Mouse (Mus musculus): ENCODE results near the gene Tsacc. TPM values are rescaled to one million over a fixed set of nuclear protein-coding genes. Genes with fewer than 3 reads are reported as not detected.

Tsacc gene
- 1 to 10 TPM; 2.0 to 4.0 TPM for total RNA-seq (2023)

GRCm38 (mm10) chr3:88296561-88297318 lies at the start of gene Tsacc, which contains the start of gene Cct3:
Gene Tsacc, minus strand, starts transcription at chr3:88296999.
Gene Cct3, plus strand, starts transcription at chr3:88297116.

GRCm38 (mm10) chr3:88336058-88337013 lies 39.5 kb upstream of the Tsacc start, which contains the start of the genes Tmem79 and Smg5:
Gene Tmem79, minus strand, starts transcription at chr3:88336148.
Gene Smg5, plus strand, starts transcription at chr3:88336260.

GRCm38 (mm10) chr3:88324951-88325405 lies 28.2 kb upstream of the Tsacc start, which contains the start of gene Glmp:
Gene Glmp, plus strand, starts transcription at chr3:88325023.

GRCm38 (mm10) chr3:88287110-88287509 lies 9.7 kb downstream of the Tsacc start, which contains the start of gene Gm38392:
Gene Gm38392, minus strand, starts transcription at chr3:88287210.

GRCm38 (mm10) chr3:88254268-88254926 lies 42.4 kb downstream of the Tsacc start, which contains the start of gene Rhbg:
Gene Rhbg, minus strand, starts transcription at chr3:88254709.

Other genes with a start within 250 kb of the Tsacc start
- 10 to 100 TPM; 30.1 to 38.1 TPM for gene Naxe, start 238.5 kb downstream of the Tsacc start, total RNA-seq (2023)
- gene Ttc24, start 218.7 kb downstream of the Tsacc start, total RNA-seq (2023): not detected
- gene Iqgap3, start 215.0 kb downstream of the Tsacc start, total RNA-seq (2023): under 1 TPM; 0.68 to 0.91 TPM
- 100 to 1,000 TPM; 186 to 217 TPM for gene Mef2d, start 154.6 kb downstream of the Tsacc start, total RNA-seq (2023)
- not detected for gene Rhbg, start 42.3 kb downstream of the Tsacc start, total RNA-seq (2023)
- not detected for gene Gm38392, start 9.8 kb downstream of the Tsacc start, total RNA-seq (2023)
- gene Cct3, start 117 bp upstream of the Tsacc start, total RNA-seq (2023): 10 to 100 TPM; 84.3 to 89.1 TPM
- gene Glmp, start 28.0 kb upstream of the Tsacc start, total RNA-seq (2023): 100 to 1,000 TPM; 149 to 189 TPM
- gene Tmem79, start 39.1 kb upstream of the Tsacc start, total RNA-seq (2023): 1 to 10 TPM; 1.6 to 1.8 TPM
- 10 to 100 TPM; 50.9 to 65.4 TPM for gene Smg5, start 39.3 kb upstream of the Tsacc start, total RNA-seq (2023)
- gene Paqr6, start 67.6 kb upstream of the Tsacc start, total RNA-seq (2023): 1 to 10 TPM in 1 of 2 experiments, under 1 TPM in 1; 0.52 to 1.2 TPM
- not detected for gene Bglap3, start 75.7 kb upstream of the Tsacc start, total RNA-seq (2023)
- gene Bglap2, start 81.7 kb upstream of the Tsacc start, total RNA-seq (2023): not detected
- not detected for gene Bglap, start 87.5 kb upstream of the Tsacc start, total RNA-seq (2023)
- 10 to 100 TPM; 16.0 to 24.7 TPM for gene Pmf1, start 113.3 kb upstream of the Tsacc start, total RNA-seq (2023)
- 10 to 100 TPM; 19.8 to 20.4 TPM for gene Slc25a44, start 128.1 kb upstream of the Tsacc start, total RNA-seq (2023)
- 100 to 1,000 TPM; 178 to 194 TPM for gene Sema4a, start 164.2 kb upstream of the Tsacc start, total RNA-seq (2023)
- 10 to 100 TPM; 34.2 to 38.3 TPM for gene Lmna, start 213.0 kb upstream of the Tsacc start, total RNA-seq (2023)
- gene Mex3a, start 235.4 kb upstream of the Tsacc start, total RNA-seq (2023): under 1 TPM; 0.15 to 0.29 TPM

All from monocyte, adult 59 days (primary cell).